Mouse (Mus musculus): Measurements from ENCODE around the gene Prkra.

DNA sequence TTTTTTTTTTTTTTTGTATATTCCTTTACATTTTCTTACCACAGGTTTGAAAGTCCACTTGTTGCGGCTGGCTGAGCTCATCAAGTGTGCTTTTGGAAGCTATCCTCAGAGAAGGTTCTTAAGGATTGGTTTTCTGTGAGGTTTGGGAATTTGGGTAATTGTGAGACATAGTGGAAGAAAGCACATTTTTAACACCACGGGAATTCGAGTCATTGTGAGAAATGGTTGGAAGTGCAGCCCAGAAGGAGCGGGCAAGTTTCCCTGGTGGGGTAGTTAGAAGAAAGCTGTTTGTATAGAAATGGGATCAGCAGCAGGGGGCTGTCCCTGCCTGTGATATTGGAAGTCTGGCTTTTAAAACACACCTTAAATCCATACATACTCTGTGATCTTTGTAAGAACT is 28.1 kb upstream of the Prkra start:
- no peak for TF ChIP-seq EP300 (IDR thresholded peaks at IDR 0.05; ENCODE audit: low read depth in 1 of 2, low read length in 2 of 2)
- TF ChIP-seq CTCF (IDR thresholded peaks at IDR 0.05 in 2 of 3, conservative IDR thresholded peaks at IDR 0.05 in 1 of 3; ENCODE audit: control insufficient read depth in 1 of 3, insufficient read depth in 1 of 3, low read depth in 2 of 3, low read length in 3 of 3, poor library complexity in 1 of 3, severe bottlenecking in 1 of 3): no peak
- TF ChIP-seq MXI1 (IDR thresholded peaks at IDR 0.05; ENCODE audit: low read depth, low read length): no peak
- TF ChIP-seq ZKSCAN1 (IDR thresholded peaks at IDR 0.05; ENCODE audit: low read depth, low read length): no peak
- TF ChIP-seq POLR2A (IDR thresholded peaks at IDR 0.05; ENCODE audit: control insufficient read depth in 1 of 2, insufficient read depth in 1 of 2, low read depth in 1 of 2, low read length in 2 of 2, poor library complexity in 1 of 2): no peak
- no peak for TF ChIP-seq ELF1 (IDR thresholded peaks at IDR 0.05; ENCODE audit: low read depth, low read length)
- no peak for TF ChIP-seq HCFC1 (IDR thresholded peaks at IDR 0.05; ENCODE audit: low read depth, low read length)
- TF ChIP-seq E2F4 (IDR thresholded peaks at IDR 0.05; ENCODE audit: borderline replicate concordance, low read depth, low read length): no peak
- no peak for TF ChIP-seq TBP (IDR thresholded peaks at IDR 0.05; ENCODE audit: low read depth, low read length)
- no peak for TF ChIP-seq MAFK (IDR thresholded peaks at IDR 0.05; ENCODE audit: borderline replicate concordance, low read depth, low read length)
